Mouse (Mus musculus): ENCODE measurements around the gene Gpr87.

DNA sequence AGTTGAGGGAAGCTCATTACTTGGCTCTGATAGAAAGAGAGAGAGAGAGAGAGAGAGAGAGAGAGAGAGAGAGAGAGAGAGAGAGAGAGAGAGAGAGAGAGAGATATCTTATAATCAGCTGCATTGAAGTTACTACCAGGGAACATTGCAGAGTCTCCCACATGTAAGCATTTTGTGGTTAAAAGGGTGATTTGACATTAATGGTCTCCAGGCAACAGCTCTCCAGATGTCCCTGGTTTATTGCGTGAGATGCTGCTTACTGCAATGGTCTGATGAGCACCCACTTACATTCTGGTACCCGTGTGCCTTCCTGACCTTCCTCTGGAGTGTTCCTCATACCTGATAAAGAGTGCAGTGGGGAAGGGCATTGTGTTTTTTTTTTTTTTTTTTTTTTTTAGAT is 40.0 kb downstream of the Gpr87 start:
- no peak for TF ChIP-seq CTCF (IDR thresholded peaks at IDR 0.05)
- TF ChIP-seq EP300 (IDR thresholded peaks at IDR 0.05) = no peak

Data from lung, postnatal 0 days (tissue).